Mouse (Mus musculus) stomach, postnatal 0 days (tissue): Measurements from ENCODE around the gene Camsap1.
A peak's percentile ranks its signal among the peaks of the same experiment; 100 is the strongest.

Source experiments
- CTCF ChIP-seq: IDR thresholded peaks from 2 replicates; pipeline ENCODE4 v1.5.1; 2016; ENCODE audit warnings: antibody characterized with exemption, low read depth, mild to moderate bottlenecking, moderate library complexity
- EP300 ChIP-seq: optimal IDR thresholded peaks from 2 replicates; pipeline ENCODE3; 2016; ENCODE audit warnings: antibody characterized with exemption

GRCm38 (mm10) chr2:25892440-25892839, 90.6 kb downstream of the Camsap1 start:
- TF ChIP-seq CTCF: peak; percentile 28; the same call in 1 of the 2 replicates
- TF ChIP-seq EP300: no peak
